Mouse (Mus musculus) hindbrain, embryonic 13.5 days (tissue): Measurements from ENCODE around the gene Nmrk1. TPM values are rescaled to one million over a fixed set of nuclear protein-coding genes. Genes with fewer than 3 reads are reported as not detected.

Experiments
- ATAC-seq: fragments of 200-750 bp; cut with Nextera tagmentation; 2 replicates; pipeline ENCODE4 v1.8.0; 2017; ENCODE audit warnings: moderate TSS enrichment; ENCODE audit not compliant: low FRiP score
- H3K27ac ChIP-seq: fragments of 300-500 bp; sonication (generic); 2 replicates; pipeline ENCODE4 v1.5.1; 2015; ENCODE audit warnings: inconsistent platforms, mild to moderate bottlenecking, moderate library complexity
- H3K27me3 ChIP-seq: fragments of 300-500 bp; sonication (generic); 2 replicates; pipeline ENCODE4 v1.6.1; 2015; ENCODE audit warnings: mild to moderate bottlenecking, inconsistent platforms
- H3K36me3 ChIP-seq: fragments of 300-500 bp; sonication (generic); 2 replicates; pipeline ENCODE4 v1.6.1; 2015; ENCODE audit warnings: mild to moderate bottlenecking, inconsistent platforms
- H3K4me1 ChIP-seq: fragments of 300-500 bp; sonication (generic); replicated peaks from 2 replicates; pipeline ENCODE4 v1.6.1; 2015; ENCODE audit warnings: inconsistent platforms
- H3K4me2 ChIP-seq: fragments of 300-500 bp; sonication (generic); 2 replicates; pipeline ENCODE4 v1.6.1; 2015; ENCODE audit warnings: inconsistent platforms, mild to moderate bottlenecking, moderate library complexity
- H3K4me3 ChIP-seq: fragments of 300-500 bp; sonication (generic); 2 replicates; pipeline ENCODE4 v1.5.1; 2015; ENCODE audit warnings: mild to moderate bottlenecking, inconsistent platforms
- H3K9ac ChIP-seq: fragments of 300-500 bp; sonication (generic); 2 replicates; pipeline ENCODE4 v1.6.1; 2015; ENCODE audit warnings: mild to moderate bottlenecking, inconsistent platforms
- H3K9me3 ChIP-seq: fragments of 300-500 bp; sonication (generic); 2 replicates; pipeline ENCODE4 v1.6.1; 2016; ENCODE audit warnings: inconsistent platforms
- WGBS: fragments of 180-500 bp; shearing (Covaris S2); methylation state at CpG from one replicate; pipeline ENCODE4 v1.1.7; 2015; 5-methylcytosine and 5-hydroxymethylcytosine counted together
- polyA plus RNA-seq: library from polyadenylated mRNA; unstranded; fragments of >200 nt; fragmentation: Nextera tagmentation; extraction: Ambion mirVana; gene quantifications from 2 replicates; pipeline ENCODE4 v1.2.1, GENCODE M21; 2015

Gene Nmrk1
- polyA plus RNA-seq, 1 experiment from 2014 or later = 9.8 TPM

GRCm38 (mm10) chr19:18660466-18660865 is 28.7 kb downstream of the Nmrk1 start:
- H3K36me3 ChIP-seq = no peaks in the 10 kb centered on the region

GRCm38 (mm10) chr19:18661683-18662082 is 29.9 kb downstream of the Nmrk1 start:
- whole genome bisulfite sequencing = 53% methylated on average over 1 of the region's 1 CpGs

More at GRCm38 (mm10) chr19:18660466-18660865, 28.7 kb downstream of the Nmrk1 start:
- H3K9me3 ChIP-seq = no peaks in the 10 kb centered on the region
- no peak overlapping the region for H3K27ac ChIP-seq
- H3K4me1 ChIP-seq = no peaks in the 10 kb centered on the region
- no peak overlapping the region for H3K4me3 ChIP-seq
- WGBS = 93% methylated on average over 3 of the region's 3 CpGs
- no peak overlapping the region for H3K9ac ChIP-seq
- H3K4me2 ChIP-seq = no peak overlapping the region
- no peaks in the 10 kb centered on the region for H3K27me3 ChIP-seq
- ATAC-seq = no peak

GRCm38 (mm10) chr19:18663904-18664303 is 32.2 kb downstream of the Nmrk1 start:
- WGBS = 81% methylated on average over 2 of the region's 2 CpGs
- no peak overlapping the region for H3K4me2 ChIP-seq
- H3K4me3 ChIP-seq = no peak overlapping the region
- no peaks in the 10 kb centered on the region for H3K9me3 ChIP-seq
- ATAC-seq = no peak
- H3K27ac ChIP-seq = no peak overlapping the region
- H3K9ac ChIP-seq = no peak overlapping the region
- H3K36me3 ChIP-seq = no peaks in the 10 kb centered on the region
- no peaks in the 10 kb centered on the region for H3K27me3 ChIP-seq
- no peaks in the 10 kb centered on the region for H3K4me1 ChIP-seq

More at GRCm38 (mm10) chr19:18661683-18662082, 29.9 kb downstream of the Nmrk1 start:
- H3K4me1 ChIP-seq = no peaks in the 10 kb centered on the region
- no peaks in the 10 kb centered on the region for H3K9me3 ChIP-seq
- no peak overlapping the region for H3K4me2 ChIP-seq
- H3K9ac ChIP-seq = no peak overlapping the region
- no peak overlapping the region for H3K4me3 ChIP-seq
- no peaks in the 10 kb centered on the region for H3K36me3 ChIP-seq
- ATAC-seq = no peak
- H3K27me3 ChIP-seq = no peaks in the 10 kb centered on the region
- H3K27ac ChIP-seq = no peak overlapping the region

- Histone ChIP-seq H3K4me1 (peaks cover 5% of the 10 kb centered on the region), H3K4me3 (no peak overlapping the region), H3K9ac (no peak overlapping the region), H3K27ac (no peak overlapping the region), H3K27me3 (no peaks in the 10 kb centered on the region), H3K9me3 (no peaks in the 10 kb centered on the region), H3K36me3 (no peaks in the 10 kb centered on the region), H3K4me2 (no peak overlapping the region)
- no peak for ATAC-seq
- 88% methylated on average over 7 of the region's 7 CpGs for WGBS
Measured at GRCm38 (mm10) chr19:18666966-18667365, 35.2 kb downstream of the Nmrk1 start.

- Histone ChIP-seq H3K9me3 (no peaks in the 10 kb centered on the region), H3K27ac (no peak overlapping the region), H3K4me2 (no peak overlapping the region), H3K27me3 (no peaks in the 10 kb centered on the region), H3K36me3 (no peaks in the 10 kb centered on the region), H3K9ac (no peak overlapping the region), H3K4me3 (no peak overlapping the region), H3K4me1 (peaks cover 22% of the 10 kb centered on the region)
- ATAC-seq = no peak
- WGBS = 96% methylated on average over 7 of the region's 7 CpGs
Measured at GRCm38 (mm10) chr19:18669551-18669950, 37.8 kb downstream of the Nmrk1 start.

GRCm38 (mm10) chr19:18670608-18671007 is 38.9 kb downstream of the Nmrk1 start, which contains the start of gene Carnmt1:
Carnmt1 (plus strand) TSS chr19:18670764.
- Histone ChIP-seq H3K4me1 (peaks cover 22% of the 10 kb centered on the region), H3K9ac (peak within 1 kb of the TSS; percentile 87), H3K27me3 (no peaks in the 10 kb centered on the region), H3K9me3 (no peaks in the 10 kb centered on the region), H3K36me3 (no peaks in the 10 kb centered on the region), H3K4me3 (peak within 1 kb of the TSS; percentile 79), H3K27ac (peak within 1 kb of the TSS; percentile 82), H3K4me2 (peak within 1 kb of the TSS; percentile 82)
- peak; percentile 99 for ATAC-seq
- WGBS = under 1% methylated on average over 43 of the region's 58 CpGs

GRCm38 (mm10) chr19:18671056-18671741 is 39.4 kb downstream of the Nmrk1 start:
- no peaks in the 10 kb centered on the region for H3K36me3 ChIP-seq
- peaks cover 22% of the 10 kb centered on the region for H3K4me1 ChIP-seq
- H3K27ac ChIP-seq = peak overlapping the region; percentile 82
- peak overlapping the region; percentile 79 for H3K4me3 ChIP-seq
- WGBS = under 1% methylated on average over 50 of the region's 64 CpGs
- peak overlapping the region; percentile 82 for H3K4me2 ChIP-seq
- peak overlapping the region; percentile 87 for H3K9ac ChIP-seq
- no peaks in the 10 kb centered on the region for H3K9me3 ChIP-seq
- ATAC-seq = peak; percentile 79
- H3K27me3 ChIP-seq = no peaks in the 10 kb centered on the region

GRCm38 (mm10) chr19:18672498-18672897 is 40.7 kb downstream of the Nmrk1 start:
- H3K27me3 ChIP-seq = no peaks in the 10 kb centered on the region
- ATAC-seq = no peak
- H3K4me3 ChIP-seq = peak overlapping the region; percentile 79
- H3K9ac ChIP-seq = no peak overlapping the region
- no peak overlapping the region for H3K27ac ChIP-seq
- H3K9me3 ChIP-seq = no peaks in the 10 kb centered on the region
- H3K4me2 ChIP-seq = peak overlapping the region; percentile 82
- no peaks in the 10 kb centered on the region for H3K36me3 ChIP-seq
- peaks cover 22% of the 10 kb centered on the region for H3K4me1 ChIP-seq
- 63% methylated on average over 3 of the region's 3 CpGs for WGBS

- Histone ChIP-seq H3K9me3 (no peaks in the 10 kb centered on the region), H3K4me1 (peaks cover 22% of the 10 kb centered on the region), H3K4me3 (peak overlapping the region; percentile 25), H3K36me3 (no peaks in the 10 kb centered on the region), H3K9ac (peak overlapping the region; percentile 43; the same call in 1 of the 2 replicates), H3K27me3 (no peaks in the 10 kb centered on the region), H3K27ac (no peak overlapping the region), H3K4me2 (peak overlapping the region; percentile 82)
- no peak for ATAC-seq
- 8% methylated on average over 4 of the region's 4 CpGs for WGBS
Measured at GRCm38 (mm10) chr19:18673116-18673515, 41.4 kb downstream of the Nmrk1 start.

- no peak overlapping the region for H3K27ac ChIP-seq
- H3K9ac ChIP-seq = no peak overlapping the region
- no peak for ATAC-seq
- H3K4me2 ChIP-seq = no peak overlapping the region
- no peaks in the 10 kb centered on the region for H3K27me3 ChIP-seq
- H3K36me3 ChIP-seq = peaks cover 13% of the 10 kb centered on the region
- H3K4me3 ChIP-seq = no peak overlapping the region
- no peaks in the 10 kb centered on the region for H3K4me1 ChIP-seq
- no peaks in the 10 kb centered on the region for H3K9me3 ChIP-seq
- WGBS = 90% methylated on average over 4 of the region's 4 CpGs
Measured at GRCm38 (mm10) chr19:18682142-18682541, 50.4 kb downstream of the Nmrk1 start.

- H3K4me2 ChIP-seq = no peak overlapping the region
- H3K36me3 ChIP-seq = peaks cover 5% of the 10 kb centered on the region; the same call in 1 of the 2 replicates
- no peak overlapping the region for H3K9ac ChIP-seq
- H3K27ac ChIP-seq = no peak overlapping the region
- no peak for ATAC-seq
- no peaks in the 10 kb centered on the region for H3K4me1 ChIP-seq
- H3K27me3 ChIP-seq = no peaks in the 10 kb centered on the region
- H3K9me3 ChIP-seq = no peaks in the 10 kb centered on the region
- 78% methylated on average over 3 of the region's 3 CpGs for WGBS
- H3K4me3 ChIP-seq = no peak overlapping the region
Measured at GRCm38 (mm10) chr19:18687556-18687955, 55.8 kb downstream of the Nmrk1 start.

GRCm38 (mm10) chr19:18692176-18692575 is 60.4 kb downstream of the Nmrk1 start:
- ATAC-seq = no peak
- Histone ChIP-seq H3K27me3 (no peaks in the 10 kb centered on the region), H3K4me1 (no peaks in the 10 kb centered on the region), H3K4me3 (no peak overlapping the region), H3K9ac (no peak overlapping the region), H3K36me3 (peaks cover 18% of the 10 kb centered on the region), H3K9me3 (no peaks in the 10 kb centered on the region), H3K27ac (no peak overlapping the region), H3K4me2 (no peak overlapping the region)
- 90% methylated on average over 3 of the region's 3 CpGs for WGBS

- H3K4me3 ChIP-seq = no peak overlapping the region
- 95% methylated on average over 2 of the region's 2 CpGs for WGBS
- H3K4me2 ChIP-seq = no peak overlapping the region
- H3K4me1 ChIP-seq = no peaks in the 10 kb centered on the region
- ATAC-seq = no peak
- H3K27me3 ChIP-seq = no peaks in the 10 kb centered on the region
- H3K36me3 ChIP-seq = peaks cover 18% of the 10 kb centered on the region
- no peak overlapping the region for H3K27ac ChIP-seq
- H3K9me3 ChIP-seq = no peaks in the 10 kb centered on the region
- no peak overlapping the region for H3K9ac ChIP-seq
Measured at GRCm38 (mm10) chr19:18692768-18693167, 61.0 kb downstream of the Nmrk1 start.
